Mouse (Mus musculus) midbrain, embryonic 14.5 days (tissue): ENCODE results near the gene Hmgb1. TPM values are rescaled to one million over a fixed set of nuclear protein-coding genes. Genes with fewer than 3 reads are reported as not detected.

ENCODE experiments used
- ATAC-seq: fragments of 200-750 bp; cut with Nextera tagmentation; 2 replicates; pipeline ENCODE4 v1.8.0; 2017; ENCODE audit warnings: moderate number of reproducible peaks, moderate library complexity; ENCODE audit not compliant: low FRiP score, low TSS enrichment
- DNase-seq: peaks from one replicate; pipeline ENCODE4 v3.0.0-alpha.2; 2015
- H3K27ac ChIP-seq: fragments of 300-500 bp; sonication (generic); replicated peaks from 2 replicates; pipeline ENCODE4 v1.5.1; 2014; ENCODE audit warnings: mild to moderate bottlenecking, low read depth, low read length, moderate library complexity
- H3K27me3 ChIP-seq: fragments of 300-500 bp; sonication (generic); 2 replicates; pipeline ENCODE4 v1.6.1; 2014; ENCODE audit warnings: low read length, control low read depth, mixed read lengths; ENCODE audit not compliant: control insufficient read depth, insufficient read depth
- H3K36me3 ChIP-seq: fragments of 300-500 bp; sonication (generic); 2 replicates; pipeline ENCODE4 v1.6.1; 2014; ENCODE audit warnings: low read length, control low read depth; ENCODE audit not compliant: control insufficient read depth, insufficient read depth
- H3K4me1 ChIP-seq: fragments of 300-500 bp; sonication (generic); 2 replicates; pipeline ENCODE4 v1.6.1; 2014; ENCODE audit warnings: mild to moderate bottlenecking, antibody characterized with exemption, low read length, control low read depth; ENCODE audit not compliant: control insufficient read depth, insufficient read depth
- H3K4me2 ChIP-seq: fragments of 300-500 bp; sonication (generic); 2 replicates; pipeline ENCODE4 v1.6.1; 2014; ENCODE audit warnings: mild to moderate bottlenecking, low read length, moderate library complexity
- H3K4me3 ChIP-seq: fragments of 300-500 bp; sonication (generic); replicated peaks from 2 replicates; pipeline ENCODE4 v1.5.1; 2014; ENCODE audit warnings: low read depth, low read length
- H3K9ac ChIP-seq: fragments of 300-500 bp; sonication (generic); replicated peaks from 2 replicates; pipeline ENCODE4 v1.6.1; 2014; ENCODE audit warnings: mild to moderate bottlenecking, low read length, moderate library complexity
- H3K9me3 ChIP-seq: fragments of 300-500 bp; sonication (generic); 2 replicates; pipeline ENCODE4 v1.6.1; 2016; ENCODE audit warnings: low read length, control low read depth, mixed read lengths; ENCODE audit not compliant: control insufficient read depth
- whole genome bisulfite sequencing: fragments of 180-500 bp; shearing (Covaris S2); extraction: QIAGEN DNeasy Blood & Tissue Kit; methylation state at CpG from one replicate; pipeline ENCODE4 v1.1.7; 2014; 5-methylcytosine and 5-hydroxymethylcytosine counted together
- polyA plus RNA-seq: library from polyadenylated mRNA; unstranded; fragments of >200 nt; fragmentation: Nextera tagmentation; extraction: Ambion mirVana; gene quantifications from 2 replicates; pipeline ENCODE4 v1.2.1, GENCODE M21; 2014

The Hmgb1 gene
- polyA plus RNA-seq, 1 experiment from 2014 or later = 947 TPM

DNA sequence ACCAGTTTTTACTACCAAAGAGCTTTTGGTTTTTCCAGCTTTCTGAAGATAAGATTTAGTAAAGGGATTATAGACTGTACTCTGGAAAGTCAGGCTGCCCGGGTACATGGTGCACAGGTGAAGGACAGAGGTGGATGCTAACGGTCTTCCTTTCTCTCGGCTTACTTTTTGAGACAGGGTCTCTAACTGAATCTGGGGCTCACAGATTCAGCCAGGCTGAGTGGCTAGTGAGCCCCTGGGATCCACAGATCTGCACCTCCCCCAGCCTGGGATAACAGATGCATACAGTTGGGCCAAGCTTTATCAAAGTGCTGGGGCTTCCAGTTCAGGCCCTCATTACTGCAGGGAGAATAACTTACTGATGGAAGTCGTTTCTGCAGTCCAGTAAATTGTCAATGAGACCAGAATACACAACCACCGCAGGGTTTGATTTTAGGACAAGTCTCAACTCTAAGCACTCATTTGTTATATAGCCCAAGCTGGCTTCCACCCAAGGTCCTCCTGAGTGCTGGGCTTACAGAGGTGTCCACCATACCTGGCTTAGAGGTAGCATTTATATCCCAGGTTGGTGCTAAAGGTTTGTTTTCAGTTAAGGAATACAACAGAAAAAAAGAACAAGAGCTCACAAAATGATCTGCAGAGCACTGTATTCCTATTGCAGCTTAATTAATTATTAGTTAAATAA, 2.0 kb downstream of the Hmgb1 start:
- H3K9me3 ChIP-seq = no peaks in the 10 kb centered on the region
- no peak overlapping the region for H3K27ac ChIP-seq
- H3K4me2 ChIP-seq = no peak overlapping the region
- H3K36me3 ChIP-seq = no peaks in the 10 kb centered on the region
- peaks cover 14% of the 10 kb centered on the region for H3K4me1 ChIP-seq
- peak; percentile 2 for DNase-seq
- no peak overlapping the region for H3K9ac ChIP-seq
- ATAC-seq = no peak
- WGBS = 84% methylated on average over 5 of the region's 5 CpGs
- no peak overlapping the region for H3K4me3 ChIP-seq
- no peaks in the 10 kb centered on the region for H3K27me3 ChIP-seq

DNA sequence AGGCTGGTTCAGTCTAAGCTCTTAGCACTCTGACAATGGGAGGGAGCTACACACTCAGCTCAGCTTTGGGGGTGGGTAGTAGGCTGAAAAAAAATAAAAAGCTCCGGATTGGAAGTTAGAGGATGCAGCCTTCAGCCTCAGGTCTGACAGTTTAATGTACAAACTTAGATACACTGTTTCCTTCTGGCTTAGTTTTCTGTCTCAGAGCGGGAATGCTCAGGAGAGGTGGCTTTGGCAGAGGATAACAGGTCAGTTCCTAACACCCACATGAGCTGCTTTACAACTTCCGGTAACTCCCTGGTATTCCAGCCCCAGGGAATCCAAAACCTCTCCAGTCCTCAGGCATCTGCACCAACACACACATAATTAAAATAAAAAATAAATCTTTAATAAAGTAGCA, 4.5 kb downstream of the Hmgb1 start:
- Histone ChIP-seq H3K4me1 (0 out of 2 replicates have a peak, but pooled peaks cover 4% of the 10 kb centered on the region), H3K9ac (no peak overlapping the region), H3K27ac (no peak overlapping the region), H3K4me3 (no peak overlapping the region), H3K27me3 (no peaks in the 10 kb centered on the region), H3K9me3 (no peaks in the 10 kb centered on the region), H3K4me2 (no peak overlapping the region), H3K36me3 (no peaks in the 10 kb centered on the region)
- 92% methylated on average over 3 of the region's 3 CpGs for WGBS
- DNase-seq = no peak
- no peak for ATAC-seq

DNA sequence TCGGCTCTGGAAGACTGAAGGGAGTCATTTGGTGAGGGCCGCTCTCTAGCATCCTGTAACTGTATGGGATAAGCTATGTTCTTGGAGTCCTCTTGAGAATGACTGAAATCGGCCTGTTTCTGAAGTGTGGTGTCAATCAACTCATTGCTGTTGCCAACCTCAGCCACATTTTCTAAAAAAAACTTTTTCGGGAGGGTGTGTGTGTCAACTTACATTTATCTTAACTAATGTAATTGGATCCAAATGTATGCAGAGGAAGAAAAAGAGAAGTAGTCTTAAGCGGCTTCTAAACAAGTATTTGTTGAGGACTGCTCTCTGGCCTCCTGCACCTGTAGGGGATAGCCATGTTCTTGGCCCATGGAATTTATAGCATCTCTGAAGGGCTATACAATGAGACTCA, 6.2 kb downstream of the Hmgb1 start:
- Histone ChIP-seq H3K36me3 (no peaks in the 10 kb centered on the region), H3K9ac (no peak overlapping the region), H3K4me3 (no peak overlapping the region), H3K4me1 (0 out of 2 replicates have a peak, but pooled peaks cover 3% of the 10 kb centered on the region), H3K27ac (no peak overlapping the region), H3K4me2 (no peak overlapping the region), H3K9me3 (no peaks in the 10 kb centered on the region), H3K27me3 (no peaks in the 10 kb centered on the region)
- 95% methylated on average over 5 of the region's 5 CpGs for whole genome bisulfite sequencing
- ATAC-seq (no peak), DNase-seq (no peak)

DNA sequence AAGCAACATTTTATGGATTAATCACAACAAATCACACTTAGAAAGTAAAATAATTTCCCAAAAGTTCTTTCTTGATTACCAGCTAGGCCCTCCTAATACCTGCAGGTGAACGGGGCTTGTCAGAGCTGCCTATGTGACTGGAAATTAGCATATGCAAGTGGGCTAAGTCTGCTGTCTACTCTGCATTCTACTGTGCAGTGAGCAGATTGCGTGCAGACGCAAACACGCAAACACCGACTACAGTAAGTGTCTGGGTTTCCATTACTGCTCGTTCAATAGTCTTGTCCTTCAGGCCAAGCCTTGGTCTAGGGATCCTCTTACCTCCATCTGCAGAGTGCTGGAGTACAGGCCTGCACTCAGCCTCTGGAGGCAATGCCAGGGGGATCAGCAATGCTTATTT, 8.6 kb downstream of the Hmgb1 start:
- WGBS = 93% methylated on average over 6 of the region's 6 CpGs

DNA sequence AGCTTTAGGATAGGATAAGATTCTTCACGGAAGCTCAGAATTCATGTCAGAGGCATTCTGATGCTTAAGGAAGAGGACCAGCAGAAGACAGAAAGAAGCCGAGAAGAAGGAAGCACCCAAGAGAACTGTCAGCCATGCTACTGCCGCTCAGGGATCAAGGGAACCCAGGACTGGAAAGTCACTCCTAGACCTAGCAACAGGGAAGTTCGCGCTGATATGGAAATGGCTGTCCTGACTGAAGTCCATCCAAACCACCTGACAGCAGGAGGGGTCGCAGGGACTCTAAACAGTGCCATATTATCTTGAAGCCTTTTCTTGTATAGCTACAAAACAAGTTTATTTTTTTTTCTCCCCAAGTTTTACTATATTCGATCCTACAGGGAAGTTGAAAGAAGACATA, 9.8 kb downstream of the Hmgb1 start:
- ATAC-seq (no peak), DNase-seq (no peak)
- Histone ChIP-seq H3K9ac (no peak overlapping the region), H3K4me3 (no peak overlapping the region), H3K36me3 (no peaks in the 10 kb centered on the region), H3K4me2 (no peak overlapping the region), H3K27ac (no peak overlapping the region), H3K9me3 (no peaks in the 10 kb centered on the region), H3K4me1 (no peaks in the 10 kb centered on the region), H3K27me3 (no peaks in the 10 kb centered on the region)
- 92% methylated on average over 7 of the region's 7 CpGs for WGBS

More for the DNA sequence above, 8.6 kb downstream of the Hmgb1 start:
- Histone ChIP-seq H3K9me3 (no peaks in the 10 kb centered on the region), H3K27ac (no peak overlapping the region), H3K36me3 (no peaks in the 10 kb centered on the region), H3K9ac (no peak overlapping the region), H3K4me1 (no peaks in the 10 kb centered on the region), H3K27me3 (no peaks in the 10 kb centered on the region), H3K4me3 (no peak overlapping the region), H3K4me2 (no peak overlapping the region)
- DNase-seq (no peak), ATAC-seq (no peak)

DNA sequence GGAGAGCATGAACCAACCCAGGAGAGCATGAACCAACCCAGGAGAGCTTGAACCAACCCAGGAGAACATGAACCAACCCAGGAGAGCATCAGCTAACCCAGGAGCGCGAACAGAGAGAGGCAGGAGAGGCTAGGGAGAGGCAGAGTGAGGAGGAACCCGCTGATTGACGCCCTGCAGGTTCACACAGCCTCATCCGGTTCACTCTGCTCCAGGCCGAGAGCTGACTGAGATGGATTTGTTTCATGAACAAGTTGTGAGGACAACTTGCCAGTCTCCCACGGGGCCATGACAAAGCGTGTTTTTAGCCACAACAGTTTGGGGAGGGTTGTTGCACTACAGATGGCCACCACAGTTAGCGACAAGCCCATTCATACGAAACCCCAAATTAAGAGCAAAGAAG, 12.0 kb downstream of the Hmgb1 start:
- H3K27ac ChIP-seq = no peak overlapping the region
- no peaks in the 10 kb centered on the region for H3K4me1 ChIP-seq
- 78% methylated on average over 10 of the region's 10 CpGs for WGBS
- no peaks in the 10 kb centered on the region for H3K9me3 ChIP-seq
- DNase-seq (no peak), ATAC-seq (no peak)
- no peak overlapping the region for H3K4me3 ChIP-seq
- H3K9ac ChIP-seq = no peak overlapping the region
- H3K36me3 ChIP-seq = no peaks in the 10 kb centered on the region
- no peaks in the 10 kb centered on the region for H3K27me3 ChIP-seq
- H3K4me2 ChIP-seq = no peak overlapping the region

DNA sequence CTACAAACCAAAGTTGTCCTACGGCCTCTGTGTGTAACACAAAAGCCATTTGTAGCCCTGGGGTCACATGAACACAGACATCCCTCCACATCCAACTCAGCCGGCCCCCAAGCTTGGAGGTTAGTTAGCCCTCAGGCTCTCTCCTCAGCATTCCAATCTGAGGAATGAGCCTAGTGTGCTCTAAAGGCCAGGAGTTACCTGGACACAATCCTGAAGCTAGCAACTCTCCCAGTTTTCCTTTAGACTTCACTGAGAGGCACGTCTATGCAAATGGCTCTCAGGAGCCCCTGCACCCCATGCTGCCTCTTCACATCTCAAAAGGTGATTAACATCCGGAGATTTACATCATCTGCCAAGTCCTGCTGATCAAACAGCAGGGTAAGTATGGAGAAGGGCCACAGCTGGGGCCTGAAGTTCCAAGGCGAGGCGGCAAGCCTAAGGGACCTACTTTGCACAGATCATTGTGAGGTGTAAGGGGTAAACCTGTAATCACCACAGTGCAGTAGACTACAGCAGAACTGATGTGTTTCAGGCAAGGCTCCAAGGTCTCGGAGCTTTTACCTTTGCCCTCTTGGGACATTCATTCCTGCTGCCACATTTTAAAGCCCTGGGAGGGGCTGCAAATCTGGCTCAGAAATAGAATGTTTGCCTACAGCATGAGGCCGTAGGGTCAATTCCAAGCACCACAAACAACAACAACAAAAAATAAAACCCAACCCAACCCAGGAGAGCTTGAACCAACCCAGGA, 13.3 kb downstream of the Hmgb1 start:
- H3K9ac ChIP-seq = no peak overlapping the region
- no peak overlapping the region for H3K4me3 ChIP-seq
- no peak overlapping the region for H3K4me2 ChIP-seq
- WGBS = 51% methylated on average over 8 of the region's 8 CpGs
- H3K9me3 ChIP-seq = no peaks in the 10 kb centered on the region
- no peak for ATAC-seq
- no peaks in the 10 kb centered on the region for H3K36me3 ChIP-seq
- DNase-seq = no peak
- no peak overlapping the region for H3K27ac ChIP-seq
- H3K27me3 ChIP-seq = no peaks in the 10 kb centered on the region
- no peaks in the 10 kb centered on the region for H3K4me1 ChIP-seq

DNA sequence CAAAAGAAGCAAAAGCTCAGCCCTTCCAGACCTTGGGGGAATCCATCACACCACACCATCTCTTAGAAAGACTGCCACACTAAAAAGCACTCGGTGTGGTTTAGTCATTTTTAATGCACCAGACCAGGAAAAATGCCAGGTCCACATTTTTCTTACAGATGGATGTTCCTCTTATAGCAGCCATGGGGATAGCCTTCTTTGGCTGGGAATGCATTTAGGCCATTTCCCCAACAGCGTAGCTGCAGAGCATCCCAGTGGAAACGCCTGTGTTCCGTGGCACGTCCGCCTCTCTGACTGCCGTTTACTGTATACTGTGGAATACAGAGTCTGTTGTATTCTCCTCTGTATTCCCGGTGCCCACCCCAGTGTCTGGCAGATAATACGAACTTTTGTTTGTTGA, 15.5 kb downstream of the Hmgb1 start:
- Histone ChIP-seq H3K4me1 (no peaks in the 10 kb centered on the region), H3K9ac (no peak overlapping the region), H3K27ac (no peak overlapping the region), H3K27me3 (no peaks in the 10 kb centered on the region), H3K9me3 (no peaks in the 10 kb centered on the region), H3K4me3 (no peak overlapping the region), H3K4me2 (no peak overlapping the region), H3K36me3 (no peaks in the 10 kb centered on the region)
- 87% methylated on average over 9 of the region's 9 CpGs for WGBS
- ATAC-seq (no peak), DNase-seq (no peak)

DNA sequence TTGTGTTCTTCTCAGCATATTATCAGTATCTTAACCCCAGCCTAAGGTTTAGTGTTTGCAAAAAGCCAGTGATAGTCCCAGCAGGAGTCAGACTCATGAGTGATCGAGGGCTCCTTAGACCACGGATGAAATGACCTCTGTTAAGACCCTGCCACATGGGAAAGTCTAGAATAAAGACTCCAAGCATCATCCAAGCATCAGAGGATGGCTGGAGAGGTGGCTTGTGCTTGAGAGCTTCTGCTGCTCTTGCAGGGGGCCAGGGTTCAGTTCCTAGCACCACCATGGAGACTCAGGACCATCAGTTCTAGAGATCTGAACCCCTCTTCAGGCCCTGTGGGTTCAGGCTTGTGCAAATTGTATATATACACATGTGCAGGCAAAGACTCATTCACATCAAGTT, 16.2 kb downstream of the Hmgb1 start:
- WGBS = 88% methylated on average over 2 of the region's 2 CpGs
- no peak overlapping the region for H3K4me2 ChIP-seq
- H3K9me3 ChIP-seq = no peaks in the 10 kb centered on the region
- H3K9ac ChIP-seq = no peak overlapping the region
- DNase-seq (no peak), ATAC-seq (no peak)
- H3K36me3 ChIP-seq = no peaks in the 10 kb centered on the region
- no peaks in the 10 kb centered on the region for H3K4me1 ChIP-seq
- H3K27ac ChIP-seq = no peak overlapping the region
- no peak overlapping the region for H3K4me3 ChIP-seq
- no peaks in the 10 kb centered on the region for H3K27me3 ChIP-seq
